Mouse (Mus musculus): ENCODE data around the gene Plekha3.

GRCm38 (mm10) chr2:76639637-76640036, 35.4 kb upstream of the Plekha3 start:
- TF ChIP-seq CTCF (IDR thresholded peaks at IDR 0.05; ENCODE audit: low read depth): no peak
- no peak for TF ChIP-seq EP300 (IDR thresholded peaks at IDR 0.05; ENCODE audit: low read depth)
